Mouse (Mus musculus) ES-E14 (cell line): ENCODE data around the gene P2rx4. TPM values are rescaled to one million over a fixed set of nuclear protein-coding genes. Genes with fewer than 3 reads are reported as not detected.

Experiments
- DNase-seq: peaks from one replicate; pipeline ENCODE4 v3.0.0-alpha.2; 2013; ENCODE audit warnings: low read depth, low spot score
- H3K27ac ChIP-seq: 2 replicates; pipeline ENCODE4 v1.5.1; 2012; ENCODE audit warnings: low read depth, mild to moderate bottlenecking, low read length, moderate library complexity, mixed read lengths; ENCODE audit not compliant: poor library complexity, insufficient read depth, severe bottlenecking
- H3K36me3 ChIP-seq: 2 replicates; pipeline ENCODE4 v1.6.1; 2012; ENCODE audit warnings: mild to moderate bottlenecking, low read length, moderate library complexity, mixed read lengths; ENCODE audit not compliant: control insufficient read depth, poor library complexity, insufficient read depth, severe bottlenecking
- H3K4me1 ChIP-seq, 2 experiments: fragments of 150-350 bp in 1 of 2; sonication (generic) in 1 of 2; 2 replicates each; pipeline ENCODE4 v1.6.1; 2012; ENCODE audit warnings: low read length in 2 of 2, mild to moderate bottlenecking in 1 of 2, mixed read lengths in 1 of 2; ENCODE audit not compliant: control insufficient read depth in 2 of 2, insufficient read depth in 2 of 2, poor library complexity in 1 of 2
- H3K4me3 ChIP-seq, 2 experiments: fragments of 150-350 bp in 1 of 2; sonication (generic) in 1 of 2; 2 replicates each; pipeline ENCODE4 v1.5.1; 2012; ENCODE audit warnings: low read length in 2 of 2, low read depth in 1 of 2, mild to moderate bottlenecking in 1 of 2, mixed read lengths in 1 of 2; ENCODE audit not compliant: insufficient read depth in 1 of 2, poor library complexity in 1 of 2, severe bottlenecking in 1 of 2
- H3K9ac ChIP-seq: 2 replicates; pipeline ENCODE4 v1.6.1; 2012; ENCODE audit warnings: low read depth, mild to moderate bottlenecking, low read length, mixed read lengths; ENCODE audit not compliant: poor library complexity, insufficient read depth, severe bottlenecking
- H3K9me3 ChIP-seq: fragments of 150-350 bp; sonication (generic); 2 replicates; pipeline ENCODE4 v1.6.1; 2012; ENCODE audit warnings: low read depth, mild to moderate bottlenecking, low read length; ENCODE audit not compliant: control insufficient read depth, insufficient read depth
- CHD2 ChIP-seq: IDR thresholded peaks from 2 replicates; pipeline ENCODE4 v1.6.1; 2014; ENCODE audit warnings: mild to moderate bottlenecking, low read depth, low read length, inconsistent platforms
- HCFC1 ChIP-seq: IDR thresholded peaks from 2 replicates; pipeline ENCODE4 v1.6.1; 2012; ENCODE audit warnings: low read length, inconsistent platforms, borderline replicate concordance; ENCODE audit not compliant: insufficient read depth
- MAFK ChIP-seq: IDR thresholded peaks from 2 replicates; pipeline ENCODE4 v1.6.1; 2014; ENCODE audit warnings: mild to moderate bottlenecking, low read depth, low read length, inconsistent platforms; ENCODE audit not compliant: insufficient read depth
- ZC3H11A ChIP-seq: IDR thresholded peaks from 2 replicates; pipeline ENCODE4 v1.6.1; 2012; ENCODE audit warnings: low read depth, mild to moderate bottlenecking, inconsistent platforms, low read length, borderline replicate concordance
- ZNF384 ChIP-seq: IDR thresholded peaks from 2 replicates; pipeline ENCODE4 v1.6.1; 2012; ENCODE audit warnings: low read depth, low read length, inconsistent platforms
- in situ Hi-C, 2 experiments: fragments of 600-800 bp; cut with MboI; formaldehyde crosslinking; loops; one replicate each; pipeline ENCODE4 v1.15.1; 2025; ENCODE audit warnings: low sequenced_read_pairs in 2 of 2, inconsistent platforms in 1 of 2; ENCODE audit not compliant: unreplicated experiment in 2 of 2
- total RNA-seq: library from RNA; depleted of rRNA; stranded (reverse); fragments of 300-350 nt; gene quantifications from 2 replicates; pipeline ENCODE4 v1.2.3, GENCODE M21; 2012

Gene P2rx4
- total RNA-seq, 1 experiment = 7.5 TPM

DNA sequence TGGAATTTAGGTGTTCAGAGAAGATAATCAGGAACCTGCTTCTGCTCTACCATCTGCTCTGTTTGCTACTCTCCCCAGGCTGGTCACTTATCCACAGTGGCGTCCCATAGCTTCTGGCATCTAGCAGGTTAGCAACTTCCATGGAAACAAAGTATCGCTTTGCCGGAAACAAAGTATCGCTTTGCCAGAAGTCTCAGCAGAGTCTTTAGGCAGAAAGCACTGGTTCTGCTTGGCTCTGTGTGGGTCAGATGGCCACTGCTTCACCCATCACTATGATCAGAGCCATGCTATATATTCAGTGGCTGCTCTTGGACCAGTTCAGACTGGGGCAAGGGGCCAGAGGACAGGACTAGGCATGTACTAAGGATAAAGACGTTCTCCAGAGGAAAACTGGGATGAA lies 35.0 kb upstream of the P2rx4 start:
- TF ChIP-seq MAFK = no peak
- in situ Hi-C loops = no loop called here
- DNase-seq = no peak

DNA sequence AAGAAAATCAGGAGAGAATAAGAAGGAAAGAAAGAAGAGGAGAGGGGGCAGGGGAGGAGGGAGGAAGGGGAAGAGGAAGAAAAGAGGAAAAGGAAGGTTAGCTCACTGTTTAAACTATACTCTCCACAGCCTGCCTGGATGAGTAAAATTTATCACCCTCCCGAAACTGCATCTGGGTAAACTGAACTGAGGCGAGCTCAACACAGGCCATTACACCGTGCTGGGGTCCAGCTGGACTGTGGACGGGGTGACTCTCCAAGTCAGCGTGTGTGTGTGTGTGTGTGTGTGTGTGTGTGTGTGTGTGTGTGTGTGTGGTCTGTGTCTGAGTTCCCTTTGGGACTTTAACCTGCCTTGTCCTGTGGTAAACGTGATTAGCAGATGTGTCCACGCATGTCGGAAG lies 31.3 kb upstream of the P2rx4 start:
- H3K27ac ChIP-seq = no peak overlapping the region
- TF ChIP-seq ZNF384 = no peak
- no peak for TF ChIP-seq HCFC1
- TF ChIP-seq ZC3H11A = no peak
- TF ChIP-seq MAFK = no peak
- TF ChIP-seq CHD2 = no peak
- peaks cover 0 to 1% of the 10 kb centered on the region in 2 experiments; a peak in 1 of 4 replicates for H3K4me1 ChIP-seq
- no peak overlapping the region for H3K9ac ChIP-seq
- in situ Hi-C loops = no loop called here
- H3K9me3 ChIP-seq = no peaks in the 10 kb centered on the region
- DNase-seq = no peak
- no peaks in the 10 kb centered on the region for H3K36me3 ChIP-seq
- H3K4me3 ChIP-seq = no peak overlapping the region

More for the DNA sequence above, 35.0 kb upstream of the P2rx4 start:
- peaks cover 0 to 1% of the 10 kb centered on the region in 2 experiments; a peak in 1 of 4 replicates for H3K4me1 ChIP-seq
- no peak overlapping the region for H3K9ac ChIP-seq
- H3K9me3 ChIP-seq = no peaks in the 10 kb centered on the region
- no peak overlapping the region for H3K27ac ChIP-seq
- H3K36me3 ChIP-seq = no peaks in the 10 kb centered on the region
- no peak overlapping the region for H3K4me3 ChIP-seq

DNA sequence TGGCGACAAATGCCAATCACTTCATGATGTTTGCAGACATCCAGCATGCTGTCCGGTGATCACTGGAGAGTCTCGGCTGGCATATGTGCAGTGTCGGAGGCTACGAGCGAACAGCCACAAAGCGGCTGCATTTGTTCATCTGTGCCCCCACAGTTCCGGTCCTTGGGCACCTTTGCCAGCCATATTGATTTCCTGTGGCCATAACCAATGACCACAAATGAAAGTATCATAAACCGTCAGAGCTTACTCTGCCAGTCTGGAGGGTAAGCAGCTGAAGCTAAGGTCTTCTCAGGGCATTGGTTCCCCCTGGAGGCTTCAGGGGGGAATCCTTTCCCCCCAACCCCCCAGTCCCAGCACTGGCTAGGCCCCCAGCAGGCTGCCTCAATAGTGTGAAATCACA lies 29.4 kb upstream of the P2rx4 start:
- Histone ChIP-seq H3K4me1 (peaks cover 0 to 1% of the 10 kb centered on the region in 2 experiments; a peak in 1 of 4 replicates), H3K9me3 (no peaks in the 10 kb centered on the region), H3K9ac (no peak overlapping the region), H3K4me3 (no peak overlapping the region), H3K36me3 (no peaks in the 10 kb centered on the region), H3K27ac (no peak overlapping the region)
- TF ChIP-seq HCFC1 (no peak), ZC3H11A (no peak), ZNF384 (no peak), CHD2 (no peak), MAFK (no peak)
- in situ Hi-C loops = no loop called here
- DNase-seq = no peak

DNA sequence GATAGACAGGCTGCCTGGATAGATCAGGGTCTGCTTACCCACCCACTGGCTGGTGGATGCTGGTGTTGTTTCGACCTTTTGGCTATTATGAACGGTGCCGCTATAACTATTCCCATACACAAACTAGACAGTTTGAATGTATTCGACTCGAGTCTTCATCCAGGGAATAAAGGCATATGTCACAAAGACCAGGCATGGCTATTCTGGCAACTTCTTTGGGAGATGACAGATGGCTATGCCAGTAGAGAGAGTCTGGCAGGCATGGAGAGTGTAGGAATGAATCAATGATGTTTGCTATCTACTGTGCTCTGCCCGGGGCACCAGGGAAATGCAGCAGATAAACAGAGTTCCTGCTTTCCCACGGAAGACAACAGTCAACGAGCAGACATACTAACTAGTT lies 27.5 kb upstream of the P2rx4 start:
- no peaks in the 10 kb centered on the region for H3K9me3 ChIP-seq
- peaks cover 0 to 1% of the 10 kb centered on the region in 2 experiments; a peak in 1 of 4 replicates for H3K4me1 ChIP-seq
- H3K27ac ChIP-seq = no peak overlapping the region
- H3K36me3 ChIP-seq = no peaks in the 10 kb centered on the region
- TF ChIP-seq MAFK (no peak), ZC3H11A (no peak), ZNF384 (no peak), CHD2 (no peak), HCFC1 (no peak)
- no peak for DNase-seq
- H3K9ac ChIP-seq = no peak overlapping the region
- in situ Hi-C loops = no loop called here
- H3K4me3 ChIP-seq = no peak overlapping the region

DNA sequence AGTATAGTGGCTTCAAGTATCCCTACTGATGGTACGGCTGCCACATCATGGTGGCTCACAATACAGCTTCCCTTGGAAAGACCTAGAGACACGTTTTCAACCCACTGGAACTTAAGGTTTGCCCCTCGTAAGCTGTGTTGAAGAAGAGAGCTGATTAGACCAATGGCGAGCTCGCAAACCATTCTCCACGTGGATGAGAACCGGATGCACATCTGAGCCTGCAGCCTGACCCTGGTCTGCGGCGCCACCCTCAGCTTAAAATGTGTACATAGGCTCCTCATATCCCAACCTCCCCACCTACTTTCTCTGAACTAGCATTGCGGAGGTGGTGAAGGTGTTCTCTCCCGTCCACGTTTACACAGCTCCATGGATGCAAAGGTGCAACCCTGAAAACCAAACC lies 26.1 kb upstream of the P2rx4 start:
- no peaks in the 10 kb centered on the region for H3K9me3 ChIP-seq
- no peak overlapping the region for H3K4me3 ChIP-seq
- H3K9ac ChIP-seq = no peak overlapping the region
- TF ChIP-seq MAFK (no peak), HCFC1 (no peak), CHD2 (no peak), ZNF384 (no peak), ZC3H11A (no peak)
- no peaks in the 10 kb centered on the region for H3K36me3 ChIP-seq
- in situ Hi-C loops = no loop called here
- H3K4me1 ChIP-seq = no peaks in the 10 kb centered on the region; a peak in 1 of 4 replicates
- no peak for DNase-seq
- H3K27ac ChIP-seq = no peak overlapping the region
